Mouse (Mus musculus): ENCODE data around the gene 2310033P09Rik. TPM values are rescaled to one million over a fixed set of nuclear protein-coding genes. Genes with fewer than 3 reads are reported as not detected.
"Not testable (repeated sequence)": the region's sequence is repeated elsewhere in the genome, so short reads cannot be mapped to it uniquely, and the experiment has no call there.

The 2310033P09Rik gene
- total RNA-seq, 2 experiments from 2014 or later = 2.3 to 2.6 TPM

DNA sequence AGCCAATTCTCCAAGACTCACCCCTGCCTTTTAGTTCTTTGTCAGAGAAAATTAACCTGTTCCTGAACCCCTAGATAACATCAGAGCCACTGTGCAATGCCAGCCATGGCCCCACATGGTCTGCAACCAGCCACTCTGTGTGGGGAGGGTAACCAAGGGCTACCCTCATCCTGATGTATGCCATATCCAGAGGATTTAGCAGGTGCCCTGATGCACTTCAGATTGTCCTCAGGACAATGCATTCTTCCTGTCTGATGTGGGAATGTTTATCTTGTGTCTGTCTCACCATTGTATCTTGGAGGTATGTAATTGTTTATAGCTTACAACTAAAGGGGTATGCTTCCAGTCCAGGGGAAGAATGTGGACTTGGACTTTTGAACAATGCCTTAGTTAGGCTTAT is 11.9 kb upstream of the 2310033P09Rik start:
- DNase-seq (ENCODE audit: low spot score) = no peak

DNA sequence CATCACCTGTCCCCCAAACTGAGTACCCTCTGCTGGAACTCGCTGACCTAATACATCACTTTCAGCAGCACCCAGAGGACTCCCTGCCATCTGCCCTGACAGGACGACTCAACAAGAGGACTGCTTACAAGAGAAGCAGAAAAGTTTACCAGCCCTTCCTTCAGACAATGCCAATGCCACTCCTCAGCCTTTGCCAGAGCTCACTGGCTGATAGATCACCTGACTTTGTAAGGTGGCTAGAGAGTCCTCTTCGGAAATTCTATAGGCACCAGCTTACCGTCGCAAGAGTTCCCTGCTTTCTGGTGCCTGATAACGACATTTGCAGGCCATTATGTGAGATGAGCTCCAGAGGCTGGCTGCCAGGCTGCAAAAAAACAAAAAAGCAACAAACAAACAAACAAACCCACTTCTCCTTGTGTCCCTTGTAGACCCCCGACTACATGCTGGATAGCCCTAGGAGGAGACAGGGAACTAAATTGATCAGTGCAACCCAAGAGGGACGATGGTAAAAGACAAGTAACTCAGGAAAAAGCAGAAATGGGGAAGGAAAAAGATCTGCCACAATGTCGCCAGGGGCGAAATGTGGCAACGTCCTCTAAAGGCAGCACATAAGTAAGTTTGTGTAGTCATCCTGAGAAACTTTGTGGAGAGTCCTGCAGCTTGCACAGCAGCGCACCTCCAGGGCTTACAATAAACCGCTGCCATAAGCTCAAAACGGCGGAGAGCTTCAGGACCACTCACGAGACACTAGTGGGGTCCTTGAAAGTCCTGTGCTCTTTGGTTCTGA is 6.7 kb upstream of the 2310033P09Rik start:
- DNase-seq (ENCODE audit: low spot score) = no peak

DNA sequence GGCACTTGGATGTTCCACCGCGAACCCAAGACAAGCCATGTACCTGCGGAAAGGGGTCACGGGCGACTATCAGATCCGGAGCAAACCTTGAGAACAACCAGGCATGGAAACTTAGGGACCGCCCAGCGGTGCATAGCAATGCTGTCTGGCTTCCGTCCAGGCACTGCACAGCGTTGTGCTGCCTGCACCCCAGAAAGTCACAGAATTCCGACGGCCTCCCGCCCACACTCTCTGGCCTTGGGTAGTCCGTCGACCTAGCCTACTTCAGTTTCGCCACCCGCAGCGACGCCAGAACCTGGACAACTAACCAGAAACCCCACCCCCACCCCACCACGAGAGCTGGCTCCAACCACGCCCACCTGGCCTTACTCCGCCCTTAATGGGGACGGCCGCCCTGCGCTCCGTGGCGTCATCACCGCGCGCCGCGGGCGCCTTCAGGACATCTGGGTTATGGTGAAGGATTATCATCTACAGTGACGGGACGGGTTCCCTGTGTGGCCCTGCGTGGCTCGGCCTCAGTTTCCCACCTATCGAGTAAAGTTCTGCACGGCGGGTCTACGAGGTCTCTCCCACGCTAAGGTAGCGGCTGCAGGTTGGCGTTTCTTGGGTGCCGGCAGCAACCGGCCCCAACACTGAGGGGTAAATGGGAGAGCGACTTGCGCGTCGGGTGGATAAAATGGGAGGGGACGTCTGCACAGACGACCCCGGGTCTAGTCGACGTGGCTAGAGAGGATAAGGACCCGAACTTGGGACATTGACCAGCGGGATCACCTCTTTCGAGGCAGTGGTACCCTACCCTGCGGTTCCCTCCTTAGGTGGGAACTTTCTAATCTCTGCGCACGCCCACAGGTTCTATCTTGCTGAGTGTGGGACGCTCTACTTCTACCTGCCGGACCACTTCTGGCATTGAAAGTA is 5.8 kb upstream of the 2310033P09Rik start, which contains the start of gene Mrpl55:
Mrpl55 (plus strand) TSS at position 406 of the 915 bp plus-strand sequence.
- DNase-seq (ENCODE audit: low spot score) = peak; percentile 93

DNA sequence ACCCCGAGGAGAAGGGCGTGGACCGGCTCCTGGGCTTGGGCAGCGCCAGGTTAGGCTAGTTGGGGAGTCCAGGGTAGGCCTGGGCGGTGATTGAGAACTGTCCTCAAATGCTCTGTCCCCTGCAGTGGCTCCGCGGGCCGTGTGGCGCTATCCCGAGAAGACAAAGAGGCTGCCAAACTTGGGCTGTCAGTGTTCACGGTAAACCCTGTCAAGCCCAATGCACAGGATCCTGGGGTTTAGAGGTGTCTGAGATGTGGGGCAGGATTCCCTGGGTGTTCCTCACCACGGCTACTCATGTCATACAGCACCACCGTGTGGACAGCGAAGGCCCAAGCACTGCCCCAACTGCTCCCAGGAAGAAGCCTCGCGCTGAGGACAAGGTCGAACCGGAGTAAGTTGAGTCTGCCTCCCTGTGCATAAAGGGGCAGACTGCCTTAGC is 901 bp downstream of the 2310033P09Rik start:
- DNase-seq (ENCODE audit: low spot score) = peak; percentile 50

DNA sequence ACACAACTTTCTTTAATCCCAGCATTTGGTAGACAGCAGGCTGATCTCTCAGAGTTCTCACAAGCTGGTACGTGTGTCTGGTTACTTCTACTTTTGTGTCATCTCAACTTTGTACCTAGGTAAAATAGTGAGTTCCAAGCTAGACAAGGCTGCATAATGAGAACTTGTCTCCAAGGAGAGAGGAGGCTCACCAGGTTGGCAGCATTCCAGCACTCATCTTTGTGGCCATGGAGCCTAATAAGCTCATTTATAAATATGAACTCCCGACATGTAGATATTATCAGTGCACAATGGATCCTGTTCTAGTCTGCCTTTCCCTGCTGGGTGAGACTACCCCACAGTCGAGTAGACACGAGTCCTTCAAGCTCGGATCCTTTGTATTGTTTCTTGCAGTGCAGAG is 1.5 kb downstream of the 2310033P09Rik start:
- no peak for DNase-seq (ENCODE audit: low spot score)

DNA sequence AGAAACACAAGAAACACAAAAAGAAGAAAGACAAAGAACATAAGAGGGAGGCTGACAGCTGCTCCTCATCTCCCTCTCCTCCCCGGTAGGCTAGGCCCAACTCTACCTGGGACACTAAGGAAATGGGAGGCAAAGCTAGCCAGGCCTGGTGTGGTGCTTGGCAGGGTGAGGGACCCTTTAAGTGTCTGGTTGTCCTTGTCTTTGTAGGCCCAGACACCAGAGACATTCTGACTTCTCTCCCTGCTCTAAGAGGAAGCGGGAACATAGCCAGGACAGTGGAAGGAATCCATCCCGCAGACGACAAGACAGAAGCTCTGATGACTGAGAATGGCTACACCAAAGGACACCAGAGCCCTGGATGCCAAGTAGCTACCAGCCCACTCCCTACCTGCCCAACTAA is 1.9 kb downstream of the 2310033P09Rik start:
- no peak for DNase-seq (ENCODE audit: low spot score)

DNA sequence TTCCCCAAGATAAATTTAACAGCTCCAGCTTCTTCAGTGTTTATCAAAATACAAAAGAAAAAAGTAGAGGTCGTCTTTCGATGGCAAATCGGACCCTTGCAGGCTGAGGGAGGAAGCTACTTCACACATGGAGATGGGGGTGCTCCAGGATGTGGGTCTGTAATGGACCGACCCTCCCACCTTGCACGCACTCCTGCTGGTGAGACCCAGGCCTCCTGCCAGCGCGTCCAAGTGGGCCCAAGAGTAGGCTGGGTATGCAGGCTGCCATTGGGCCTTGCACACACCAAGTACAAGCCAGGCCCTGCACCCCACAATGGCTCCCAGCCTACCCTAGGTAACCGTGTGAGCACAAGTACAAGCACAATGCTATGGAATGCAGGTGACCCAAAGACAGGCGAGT is 3.4 kb downstream of the 2310033P09Rik start:
- DNase-seq (ENCODE audit: low spot score) = not testable (repeated sequence)

DNA sequence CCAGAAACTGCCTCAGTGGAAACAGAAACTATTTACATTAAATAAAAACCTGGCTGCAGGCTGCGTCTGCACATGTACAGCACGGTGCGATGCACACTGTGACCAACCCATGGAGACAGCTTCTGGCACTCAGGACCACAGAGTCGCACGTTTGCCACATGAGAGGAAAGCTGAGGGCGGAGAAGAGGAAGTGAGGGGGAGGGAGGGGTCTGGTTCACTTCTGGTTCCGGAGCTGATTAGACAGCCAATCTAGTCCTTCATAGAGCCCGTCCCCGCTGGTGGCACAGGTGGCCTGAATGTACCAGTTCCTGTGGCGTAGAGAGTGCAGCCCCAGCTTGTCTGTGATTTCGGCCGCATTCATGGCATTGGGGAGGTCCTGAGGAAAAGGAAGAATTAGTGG is 4.2 kb downstream of the 2310033P09Rik start:
- DNase-seq (ENCODE audit: low spot score) = not testable (repeated sequence)

DNA sequence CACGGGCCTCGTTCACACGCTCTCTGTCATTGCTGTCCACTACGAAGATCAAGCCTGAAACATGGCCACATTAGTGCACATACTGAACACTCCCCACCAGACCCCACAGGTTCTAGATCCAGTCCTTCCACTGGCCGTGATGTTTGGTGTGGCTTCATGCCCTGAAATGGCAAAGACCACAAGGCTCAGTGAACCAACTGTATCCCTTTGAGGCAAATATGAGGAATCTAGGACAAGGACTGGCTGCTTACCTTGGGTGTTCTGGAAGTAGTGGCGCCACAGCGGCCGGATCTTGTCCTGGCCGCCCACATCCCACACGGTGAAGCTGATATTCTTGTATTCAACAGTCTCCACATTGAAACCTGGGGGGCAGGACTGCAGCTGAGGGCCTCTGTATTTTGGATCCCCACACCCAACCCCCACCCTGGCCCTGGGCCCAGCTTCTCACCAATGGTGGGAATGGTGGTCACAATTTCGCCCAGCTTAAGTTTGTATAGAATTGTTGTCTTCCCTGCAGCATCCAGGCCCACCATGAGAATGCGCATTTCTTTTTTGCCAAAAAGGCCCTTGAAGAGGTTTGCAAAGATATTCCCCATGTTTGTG is 4.9 kb downstream of the 2310033P09Rik start:
- DNase-seq (ENCODE audit: low spot score) = no peak

DNA sequence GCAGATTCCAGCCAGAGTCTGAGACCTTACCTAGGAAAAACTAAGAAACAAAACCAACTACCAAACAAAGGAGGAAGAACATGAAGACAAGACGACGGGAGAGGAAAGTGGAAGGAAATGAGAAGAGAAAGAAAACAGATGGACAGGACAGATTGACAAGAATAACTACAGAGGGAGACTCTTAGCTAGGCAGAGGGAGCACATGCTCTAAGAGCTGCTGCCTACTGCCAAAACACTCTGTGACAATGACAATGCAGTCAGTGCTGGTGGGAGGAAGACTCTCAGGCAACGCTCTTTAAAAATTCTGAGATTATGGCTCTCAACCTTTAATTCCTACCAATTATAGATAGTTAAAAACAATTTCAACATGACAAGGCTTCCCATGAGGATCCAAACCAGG is 8.8 kb downstream of the 2310033P09Rik start:
- DNase-seq (ENCODE audit: low spot score) = no peak

DNA sequence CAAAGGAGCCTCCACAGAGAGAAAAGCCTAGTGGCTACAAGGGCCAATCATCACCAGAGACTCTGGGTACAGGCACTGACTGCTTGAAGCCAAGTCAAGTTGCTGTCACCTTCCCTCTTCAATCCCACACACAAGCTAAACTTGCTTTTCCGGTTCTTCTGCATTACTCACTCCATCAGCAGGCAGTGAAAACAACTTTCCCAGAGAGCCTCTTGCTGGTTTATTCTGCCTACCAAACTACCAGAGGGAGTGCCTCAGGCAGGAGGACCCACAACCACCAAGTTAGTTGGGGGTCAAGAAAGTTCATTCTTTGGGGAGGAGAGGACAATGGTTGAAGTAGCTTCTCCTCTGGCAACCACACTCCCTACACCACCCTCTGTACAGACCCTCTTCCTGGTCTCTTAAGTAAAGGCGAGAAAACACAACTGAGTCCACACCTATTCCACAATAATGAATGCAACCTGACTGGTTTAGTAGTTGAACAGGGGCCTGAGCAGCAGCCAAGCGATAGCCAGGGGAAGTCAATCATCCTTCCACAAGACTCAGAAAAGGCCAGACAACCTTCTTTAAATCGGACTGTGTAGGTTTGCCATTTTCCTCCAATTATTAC is 10.4 kb downstream of the 2310033P09Rik start:
- DNase-seq (ENCODE audit: low spot score) = no peak

DNA sequence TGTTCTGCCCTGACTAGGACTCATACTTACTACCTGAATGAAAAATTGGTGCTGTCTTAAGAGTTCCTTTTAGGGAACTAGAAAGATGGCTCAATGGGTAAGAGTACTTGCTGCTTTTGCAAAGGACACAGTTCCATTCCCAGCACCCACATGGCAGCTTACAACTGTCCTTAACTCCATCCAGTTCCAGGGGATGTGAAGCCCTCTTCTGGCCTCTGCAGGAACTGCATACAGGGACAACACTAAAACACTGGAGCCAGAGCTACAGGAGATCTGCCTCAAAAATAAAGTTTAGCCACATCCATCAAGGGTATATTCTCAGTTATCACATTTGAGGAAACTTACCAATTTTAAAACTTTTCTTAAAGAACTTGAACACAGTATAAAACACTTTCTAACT is 10.9 kb downstream of the 2310033P09Rik start:
- DNase-seq (ENCODE audit: low spot score) = no peak

DNA sequence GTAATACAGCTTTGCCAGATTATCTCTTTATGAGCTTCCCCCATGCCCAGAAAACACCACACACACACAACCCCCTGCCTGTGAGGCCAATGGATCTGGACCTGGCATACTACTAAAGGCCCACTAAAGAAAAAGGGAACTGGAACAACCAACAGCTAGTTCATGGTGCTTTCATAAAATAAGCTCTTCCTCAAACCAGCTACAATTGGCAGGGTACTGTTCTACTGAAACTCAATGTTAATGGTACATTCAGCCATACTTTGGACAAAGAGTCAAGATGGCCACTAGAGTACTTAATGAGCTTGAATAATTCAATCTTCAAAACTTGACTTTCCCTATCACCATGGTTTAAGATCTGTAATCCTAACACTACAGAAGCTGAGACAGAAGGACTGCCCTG is 13.5 kb downstream of the 2310033P09Rik start:
- DNase-seq (ENCODE audit: low spot score) = no peak

DNA sequence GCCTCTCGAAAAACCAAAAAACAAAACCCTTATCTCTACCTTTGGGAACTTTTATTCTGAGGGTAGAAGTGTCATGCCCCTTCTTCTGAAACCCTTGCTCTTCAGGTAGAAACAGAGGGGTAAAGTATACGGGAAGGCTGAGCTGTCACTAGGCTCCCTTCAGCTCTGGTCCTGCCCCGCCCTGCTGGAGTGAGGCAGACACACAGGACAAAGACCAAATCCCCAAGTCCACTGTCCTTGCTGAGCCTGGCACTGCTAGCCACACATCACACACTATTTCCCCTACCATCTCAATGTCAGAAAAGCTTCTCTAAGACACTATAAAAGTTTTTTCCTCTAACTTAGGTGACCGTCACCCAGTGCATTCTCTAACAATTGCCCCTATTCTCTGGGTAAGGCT is 14.2 kb downstream of the 2310033P09Rik start:
- DNase-seq (ENCODE audit: low spot score) = no peak

DNA sequence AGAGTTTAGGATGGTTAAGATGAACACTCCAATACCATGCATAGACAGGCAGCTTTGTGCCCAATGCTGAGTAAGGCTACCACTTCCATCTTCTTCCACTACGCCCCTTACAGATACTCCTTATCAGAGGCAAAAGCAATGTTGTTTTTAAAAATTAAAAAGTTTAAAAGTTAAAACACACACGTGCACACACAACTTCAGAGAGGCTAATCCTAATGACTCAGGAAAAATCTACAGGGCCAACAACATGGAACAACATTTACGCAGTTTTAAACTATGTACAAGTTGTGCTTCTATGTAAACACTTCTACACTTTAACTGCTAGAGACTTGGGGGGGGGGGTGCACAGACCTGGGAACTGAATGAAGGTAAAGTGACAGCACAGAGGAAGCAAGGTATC is 15.9 kb downstream of the 2310033P09Rik start:
- no peak for DNase-seq (ENCODE audit: low spot score)

DNA sequence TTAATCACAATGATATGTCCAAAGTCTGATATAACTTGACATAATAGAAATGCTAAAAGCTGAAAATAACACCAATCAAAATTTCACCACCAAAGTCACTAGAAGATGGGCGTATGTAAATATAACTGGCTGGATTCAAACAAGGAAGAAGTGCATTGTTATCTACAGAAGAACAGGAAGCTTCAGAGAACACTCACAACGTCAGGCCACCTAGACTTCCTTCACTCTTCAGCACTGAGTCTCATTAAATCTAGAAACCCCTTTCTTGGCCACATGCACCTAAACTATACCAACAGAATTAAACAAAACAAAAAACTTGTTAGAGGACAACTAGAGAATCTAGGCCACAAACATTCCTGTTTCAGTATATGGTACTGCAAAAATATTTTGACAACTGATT is 16.3 kb downstream of the 2310033P09Rik start:
- no peak for DNase-seq (ENCODE audit: low spot score)

DNA sequence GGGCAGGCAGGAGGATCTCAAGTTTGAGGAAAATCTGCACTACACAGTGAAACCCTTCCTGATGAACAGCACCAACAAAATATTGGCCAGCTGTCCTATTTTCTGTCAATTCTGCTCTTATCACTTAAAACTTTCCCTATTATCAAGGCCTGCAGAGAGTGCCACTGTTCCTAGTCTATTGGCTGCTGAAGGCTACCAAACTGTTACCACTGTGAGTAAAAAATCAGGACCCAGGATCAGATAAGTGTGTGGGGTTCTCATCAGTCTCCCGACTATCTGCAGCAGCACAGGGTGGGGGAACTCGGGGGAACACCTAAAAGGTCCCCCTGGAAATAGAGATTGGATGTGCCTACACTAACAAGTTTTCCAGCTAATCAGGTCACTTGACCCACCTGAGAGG is 17.0 kb downstream of the 2310033P09Rik start:
- DNase-seq (ENCODE audit: low spot score) = no peak

DNA sequence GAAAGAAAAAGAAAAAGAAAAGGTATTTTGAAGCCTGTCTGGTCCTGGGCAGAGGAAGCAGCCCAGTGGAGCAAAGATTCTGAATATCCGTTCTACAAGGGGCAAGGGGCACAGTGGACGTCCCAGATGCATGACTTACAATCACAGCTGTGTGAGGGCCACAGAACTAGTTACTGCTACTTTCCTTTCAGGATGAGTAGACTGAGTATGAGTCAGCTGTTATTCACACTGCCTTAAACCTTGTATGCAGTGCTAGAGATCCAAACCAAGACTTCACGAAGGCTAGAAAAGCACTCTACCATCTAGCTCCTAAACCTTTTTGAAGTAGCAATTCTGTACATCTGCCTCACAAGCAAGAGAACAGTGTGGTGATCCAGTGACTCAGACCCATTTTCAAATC is 18.1 kb downstream of the 2310033P09Rik start:
- DNase-seq (ENCODE audit: low spot score) = no peak

DNA sequence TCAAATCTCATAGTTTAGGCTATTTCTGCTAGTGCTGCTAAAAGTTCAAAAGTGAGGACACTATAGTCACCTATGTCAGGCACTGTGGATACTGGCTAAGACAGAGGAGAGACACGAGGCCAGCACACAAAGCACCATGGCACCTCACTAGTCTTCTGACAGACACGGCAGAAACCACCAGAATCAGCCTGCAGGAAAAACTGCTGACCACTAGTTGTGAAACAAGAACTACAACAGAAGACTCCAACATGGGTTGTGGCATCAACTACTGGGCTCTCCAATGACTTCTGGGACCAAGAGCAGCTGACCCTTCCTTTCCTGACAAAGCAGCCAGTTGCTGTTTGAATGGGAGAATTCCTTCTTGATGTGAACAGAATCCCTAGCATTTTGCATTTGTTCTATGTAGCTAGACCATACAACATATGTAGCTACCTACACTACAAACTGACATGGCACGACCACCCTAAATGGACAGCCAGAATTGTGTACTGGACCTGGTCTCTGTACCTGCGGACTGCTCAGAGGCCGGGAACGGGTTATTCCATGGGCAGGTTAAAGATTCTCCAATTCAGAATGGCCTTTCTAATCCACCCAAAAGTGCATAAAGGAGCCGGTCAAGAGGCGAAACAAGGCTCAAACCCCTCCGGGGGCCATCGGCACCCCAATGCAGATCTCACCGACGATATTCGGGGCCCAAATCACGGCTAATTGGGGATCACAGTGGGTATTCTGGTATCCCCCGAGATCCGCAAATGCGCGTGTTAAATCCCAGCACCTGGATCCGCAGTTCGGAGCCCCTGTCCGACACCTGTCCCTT is 18.9 kb downstream of the 2310033P09Rik start:
- DNase-seq (ENCODE audit: low spot score) = no peak

DNA sequence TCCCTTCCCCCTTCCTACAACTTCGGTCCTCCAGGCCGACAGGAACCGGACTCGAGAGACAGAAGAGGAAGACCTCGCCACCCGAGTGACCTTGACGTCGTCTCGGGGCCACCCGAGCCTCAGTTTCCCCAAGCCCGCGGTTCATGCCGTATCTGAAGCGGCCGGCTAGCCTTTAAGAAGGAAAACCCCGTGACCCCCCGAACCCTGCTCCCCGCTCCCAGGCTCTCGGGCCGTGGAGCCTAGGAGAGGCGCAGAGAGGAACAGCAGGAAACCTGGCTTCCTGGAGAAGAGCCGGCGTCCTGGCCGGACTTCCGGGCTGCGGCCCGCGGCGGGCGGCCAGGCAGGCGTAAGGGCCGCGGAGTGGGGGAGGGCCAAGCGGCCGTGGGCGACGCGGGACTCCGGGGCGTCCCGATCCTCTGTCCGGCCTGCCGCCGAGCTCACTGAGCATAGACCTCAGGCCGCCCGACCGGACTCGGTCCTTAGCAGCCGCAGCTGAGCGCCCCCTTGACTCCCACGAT is 19.5 kb downstream of the 2310033P09Rik start:
- DNase-seq (ENCODE audit: low spot score) = peak; percentile 36
